Mouse (Mus musculus) E14TG2a.4 (cell line): ENCODE data around the gene Dlg4.

Experiments
- H3K27me3 ChIP-seq: 2 replicates; pipeline ENCODE4 v1.6.1; 2014; ENCODE audit warnings: low read length, control low read depth; ENCODE audit not compliant: insufficient read depth
- H3K36me3 ChIP-seq: 2 replicates; pipeline ENCODE4 v1.6.1; 2014; ENCODE audit warnings: low read length, control low read depth; ENCODE audit not compliant: insufficient read depth
- H3K4me1 ChIP-seq: replicated peaks from 2 replicates; pipeline ENCODE4 v1.6.1; 2014; ENCODE audit warnings: low read depth, low read length, control low read depth
- H3K4me3 ChIP-seq: replicated peaks from 2 replicates; pipeline ENCODE4 v1.5.1; 2014; ENCODE audit warnings: mild to moderate bottlenecking, low read length
- H3K9me3 ChIP-seq: 2 replicates; pipeline ENCODE4 v1.6.1; 2014; ENCODE audit warnings: low read length, control low read depth
- CTCF ChIP-seq: conservative IDR thresholded peaks from 2 replicates; pipeline ENCODE4 v1.5.1; 2014; ENCODE audit warnings: low read length
- NANOG ChIP-seq: IDR thresholded peaks from 2 replicates; pipeline ENCODE4 v1.6.1; 2014; ENCODE audit warnings: borderline replicate concordance, low read length, mixed read lengths
- POU5F1 ChIP-seq: IDR thresholded peaks from 2 replicates; pipeline ENCODE4 v1.6.1; 2014; ENCODE audit warnings: low read length, borderline replicate concordance

Dlg4 gene

GRCm38 (mm10) chr11:69982225-69982624 is 34.5 kb upstream of the Dlg4 start, which contains the start of gene Elp5:
TSS of gene Elp5 (minus strand) at chr11:69982517.
- Histone ChIP-seq H3K27me3 (no peaks in the 10 kb centered on the region), H3K4me1 (peaks cover 31% of the 10 kb centered on the region), H3K4me3 (peak within 1 kb of the TSS; percentile 98), H3K36me3 (peaks cover 59% of the 10 kb centered on the region), H3K9me3 (no peaks in the 10 kb centered on the region)
- no peak for TF ChIP-seq NANOG
- TF ChIP-seq POU5F1 = no peak
- no peak for TF ChIP-seq CTCF

GRCm38 (mm10) chr11:69982877-69983276 is 33.9 kb upstream of the Dlg4 start:
- TF ChIP-seq POU5F1 (no peak), NANOG (no peak), CTCF (no peak)
- H3K4me1 ChIP-seq = peaks cover 31% of the 10 kb centered on the region

DNA sequence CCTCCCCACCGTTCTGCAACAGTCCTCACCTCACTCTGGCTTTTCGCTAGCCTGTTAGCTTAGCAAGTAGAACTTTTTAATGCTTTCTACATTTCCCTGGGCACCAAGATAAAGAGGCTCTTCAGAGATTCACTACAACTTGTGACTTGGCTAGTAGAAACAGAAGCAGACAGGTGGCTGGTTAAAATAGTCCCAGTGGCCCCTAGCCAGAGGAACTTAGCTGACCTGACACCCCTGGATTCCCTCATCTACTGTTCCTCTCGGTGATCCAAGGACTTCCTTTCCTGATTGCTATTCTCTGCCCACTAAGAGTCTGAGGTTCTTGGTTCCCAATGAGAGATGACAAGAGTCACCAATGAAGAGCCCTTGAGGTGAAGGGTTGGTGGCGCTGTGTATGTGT is 33.4 kb upstream of the Dlg4 start:
- H3K36me3 ChIP-seq = peaks cover 60% of the 10 kb centered on the region
- H3K27me3 ChIP-seq = no peaks in the 10 kb centered on the region
- H3K4me3 ChIP-seq = no peak overlapping the region
- peaks cover 31% of the 10 kb centered on the region for H3K4me1 ChIP-seq
- no peak for TF ChIP-seq CTCF
- no peak for TF ChIP-seq POU5F1
- TF ChIP-seq NANOG = no peak
- H3K9me3 ChIP-seq = no peaks in the 10 kb centered on the region

More at GRCm38 (mm10) chr11:69982877-69983276, 33.9 kb upstream of the Dlg4 start:
- Histone ChIP-seq H3K27me3 (no peaks in the 10 kb centered on the region), H3K36me3 (peaks cover 60% of the 10 kb centered on the region), H3K4me3 (no peak overlapping the region; the same call in 1 of the 2 replicates), H3K9me3 (no peaks in the 10 kb centered on the region)

- no peak for TF ChIP-seq CTCF
- TF ChIP-seq POU5F1 = no peak
- TF ChIP-seq NANOG = no peak
- Histone ChIP-seq H3K4me3 (no peak overlapping the region), H3K4me1 (peaks cover 22% of the 10 kb centered on the region), H3K27me3 (no peaks in the 10 kb centered on the region), H3K36me3 (peaks cover 65% of the 10 kb centered on the region), H3K9me3 (no peaks in the 10 kb centered on the region)
These were observed 32.3 kb upstream of the Dlg4 start for GRCm38 (mm10) chr11:69984431-69984830.

DNA sequence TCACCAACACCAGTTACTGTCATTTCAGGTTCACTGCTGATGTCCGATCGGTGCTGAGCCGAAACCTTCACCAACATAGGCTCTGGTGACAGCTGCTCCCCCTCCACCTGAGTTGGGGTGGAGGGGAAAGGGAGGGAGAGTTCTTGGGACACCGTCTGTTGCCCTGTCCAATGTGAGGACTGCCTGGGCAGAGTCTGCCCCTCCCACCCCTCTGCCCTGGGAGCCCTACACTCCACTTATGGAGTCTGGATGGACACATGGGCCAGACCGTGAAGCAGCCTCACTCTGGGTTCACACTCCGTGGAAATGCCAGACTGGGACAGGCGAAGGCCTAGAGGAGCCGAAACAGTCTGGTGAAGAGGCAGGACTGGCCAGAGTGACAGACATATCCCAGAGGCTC is 26.8 kb upstream of the Dlg4 start:
- no peak for TF ChIP-seq CTCF
- no peak for TF ChIP-seq NANOG
- TF ChIP-seq POU5F1 = no peak
- H3K9me3 ChIP-seq = no peaks in the 10 kb centered on the region

DNA sequence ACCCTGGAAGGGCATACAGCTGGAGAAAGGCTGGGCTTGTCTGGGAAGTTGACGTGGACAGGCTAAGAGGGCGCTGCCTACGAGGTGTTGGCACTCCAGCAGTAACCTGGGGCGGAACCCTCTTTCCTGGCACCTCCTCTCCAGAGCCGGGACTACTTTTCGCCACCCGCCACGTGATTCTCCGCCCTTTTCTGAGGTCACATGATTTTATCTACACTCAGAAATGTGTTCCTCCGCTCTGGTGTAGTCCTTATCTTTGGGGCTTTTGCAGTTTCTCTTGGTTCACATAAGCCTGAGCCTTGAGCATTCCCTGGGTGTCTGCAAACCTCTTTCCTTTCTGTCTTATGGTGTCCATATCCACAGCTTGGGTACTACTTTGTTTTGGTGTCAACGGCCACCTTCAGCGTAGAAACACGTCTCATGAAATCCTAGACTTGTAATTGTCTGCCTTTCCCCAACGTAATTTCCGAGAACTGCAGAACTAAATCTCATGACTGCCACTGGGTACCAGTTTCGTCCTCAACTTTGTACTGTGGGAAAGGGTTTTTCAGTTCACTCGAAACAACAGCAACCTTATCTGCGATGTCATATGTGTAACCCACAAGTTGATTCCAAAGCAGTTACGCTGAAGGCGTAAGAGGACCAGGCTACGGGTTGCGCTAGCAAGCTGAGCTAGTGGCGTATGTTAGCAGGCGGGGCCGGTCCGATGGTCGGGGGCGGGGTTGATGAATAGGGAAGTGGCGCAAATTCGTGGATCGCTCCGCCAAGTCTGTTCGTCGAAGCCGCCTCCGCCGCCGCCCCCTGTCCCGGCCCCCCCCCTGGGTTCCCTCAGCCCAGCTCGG is 25.7 kb upstream of the Dlg4 start, which contains the start of gene Gabarap:
Gabarap (plus strand) TSS at position 294 of the 842 bp plus-strand sequence.
- H3K9me3 ChIP-seq = no peaks in the 10 kb centered on the region
- peak within 1 kb of the TSS; percentile 89 for H3K4me3 ChIP-seq
- peaks cover 36% of the 10 kb centered on the region for H3K4me1 ChIP-seq
- no peak for TF ChIP-seq CTCF
- H3K36me3 ChIP-seq = peaks cover 64% of the 10 kb centered on the region
- no peaks in the 10 kb centered on the region for H3K27me3 ChIP-seq

More for the DNA sequence above, 26.8 kb upstream of the Dlg4 start:
- no peak overlapping the region for H3K4me3 ChIP-seq
- H3K27me3 ChIP-seq = no peaks in the 10 kb centered on the region
- peaks cover 34% of the 10 kb centered on the region for H3K4me1 ChIP-seq
- peaks cover 74% of the 10 kb centered on the region for H3K36me3 ChIP-seq

GRCm38 (mm10) chr11:69991711-69992110 is 25.0 kb upstream of the Dlg4 start:
- no peaks in the 10 kb centered on the region for H3K27me3 ChIP-seq
- no peak for TF ChIP-seq POU5F1
- peak overlapping the region; percentile 89 for H3K4me3 ChIP-seq
- no peaks in the 10 kb centered on the region for H3K9me3 ChIP-seq
- H3K4me1 ChIP-seq = peaks cover 36% of the 10 kb centered on the region
- H3K36me3 ChIP-seq = peaks cover 58% of the 10 kb centered on the region

GRCm38 (mm10) chr11:69992396-69992795 is 24.3 kb upstream of the Dlg4 start:
- H3K4me1 ChIP-seq = peaks cover 37% of the 10 kb centered on the region
- peak overlapping the region; percentile 89 for H3K4me3 ChIP-seq
- peaks cover 51% of the 10 kb centered on the region for H3K36me3 ChIP-seq
- H3K27me3 ChIP-seq = no peaks in the 10 kb centered on the region
- no peaks in the 10 kb centered on the region for H3K9me3 ChIP-seq
- TF ChIP-seq CTCF = no peak
- TF ChIP-seq NANOG = no peak
- no peak for TF ChIP-seq POU5F1
